Mouse (Mus musculus) intestine, embryonic 15.5 days (tissue): ENCODE measurements at regions not wholly inside any gene's neighbourhood (a gene's known extent, or its start where the extent isn't known, plus 50 kb on each side); places are given as distances from the start of the nearest gene placed in this dataset.
"Not testable (repeated sequence)": the region's sequence is repeated elsewhere in the genome, so short reads cannot be mapped to it uniquely, and the experiment has no call there.

Source experiments
- ATAC-seq: fragments of 200-750 bp; cut with Nextera tagmentation; 2 replicates; pipeline ENCODE4 v1.8.0; 2017; ENCODE audit warnings: moderate TSS enrichment, moderate library complexity
- H3K27ac ChIP-seq: fragments of 300-500 bp; sonication (generic); 2 replicates; pipeline ENCODE4 v1.5.1; 2015; ENCODE audit warnings: mild to moderate bottlenecking, inconsistent platforms
- H3K27me3 ChIP-seq: fragments of 300-500 bp; sonication (generic); replicated peaks from 2 replicates; pipeline ENCODE4 v1.6.1; 2015; ENCODE audit warnings: inconsistent platforms
- H3K36me3 ChIP-seq: fragments of 300-500 bp; sonication (generic); 2 replicates; pipeline ENCODE4 v1.6.1; 2015; ENCODE audit warnings: inconsistent platforms
- H3K4me1 ChIP-seq: fragments of 300-500 bp; sonication (generic); replicated peaks from 2 replicates; pipeline ENCODE4 v1.6.1; 2015; ENCODE audit warnings: inconsistent platforms
- H3K4me2 ChIP-seq: fragments of 300-500 bp; sonication (generic); replicated peaks from 2 replicates; pipeline ENCODE4 v1.6.1; 2015; ENCODE audit warnings: mild to moderate bottlenecking, inconsistent platforms
- H3K4me3 ChIP-seq: fragments of 300-500 bp; sonication (generic); replicated peaks from 2 replicates; pipeline ENCODE4 v1.5.1; 2015; ENCODE audit warnings: inconsistent platforms
- H3K9ac ChIP-seq: fragments of 300-500 bp; sonication (generic); 2 replicates; pipeline ENCODE4 v1.6.1; 2015; ENCODE audit warnings: inconsistent platforms
- H3K9me3 ChIP-seq: fragments of 300-500 bp; sonication (generic); 2 replicates; pipeline ENCODE4 v1.6.1; 2016; ENCODE audit warnings: inconsistent platforms
- WGBS: fragments of 180-500 bp; shearing (Covaris S2); methylation state at CpG from one replicate; pipeline ENCODE4 v1.1.7; 2015; 5-methylcytosine and 5-hydroxymethylcytosine counted together

DNA sequence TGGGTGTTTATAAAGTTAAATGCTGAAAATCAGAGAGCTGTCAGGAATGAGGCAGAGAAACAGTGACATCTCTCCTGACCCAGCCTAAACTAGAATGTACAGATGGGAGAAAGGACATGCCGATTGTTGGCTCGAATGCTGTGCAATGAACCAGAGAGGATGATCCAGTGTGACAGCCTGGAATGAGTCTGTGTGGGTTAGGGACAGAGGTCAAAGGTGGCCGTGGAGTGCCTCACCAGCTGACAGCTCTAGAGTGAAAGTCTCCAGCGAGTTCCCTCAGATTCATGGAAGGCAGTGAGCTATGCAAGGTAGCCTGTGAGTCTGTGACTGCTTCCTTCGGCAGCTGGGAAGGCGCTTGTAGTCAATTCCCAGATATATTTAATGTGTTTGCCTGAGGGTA, 663.9 kb downstream of the Cdh8 start:
- Histone ChIP-seq H3K27ac (no peak overlapping the region), H3K9me3 (no peaks in the 10 kb centered on the region), H3K4me2 (no peak overlapping the region), H3K27me3 (no peaks in the 10 kb centered on the region), H3K36me3 (no peaks in the 10 kb centered on the region), H3K4me3 (no peak overlapping the region), H3K9ac (no peak overlapping the region), H3K4me1 (no peaks in the 10 kb centered on the region)
- WGBS: 40% methylated on average over 6 of the region's 6 CpGs
- ATAC-seq: no peak

DNA sequence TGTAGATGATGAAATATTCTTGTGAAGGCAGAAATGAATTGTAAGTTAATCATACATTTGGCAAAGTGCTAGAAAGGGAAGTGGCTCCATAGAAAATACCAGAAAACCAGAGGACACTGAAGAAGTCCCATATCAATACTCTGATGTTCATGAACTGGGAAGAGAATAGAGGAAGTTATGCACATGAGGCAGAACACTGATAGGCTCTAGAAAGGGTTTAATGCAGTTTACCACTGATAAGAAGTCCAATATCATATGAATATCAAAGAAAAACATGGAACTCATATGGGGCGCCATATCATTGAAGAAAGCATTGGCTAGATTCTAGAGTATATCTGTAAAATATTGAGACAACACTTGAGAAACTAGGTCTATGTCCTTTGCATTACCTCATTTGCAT, 708.5 kb downstream of the Cdh8 start:
- no peak for ATAC-seq
- Histone ChIP-seq H3K9ac (no peak overlapping the region), H3K27me3 (no peaks in the 10 kb centered on the region), H3K4me2 (no peak overlapping the region), H3K4me3 (no peak overlapping the region), H3K9me3 (no peaks in the 10 kb centered on the region), H3K27ac (no peak overlapping the region), H3K4me1 (no peaks in the 10 kb centered on the region), H3K36me3 (no peaks in the 10 kb centered on the region)
- WGBS: 90% methylated on average over 1 of the region's 1 CpGs

DNA sequence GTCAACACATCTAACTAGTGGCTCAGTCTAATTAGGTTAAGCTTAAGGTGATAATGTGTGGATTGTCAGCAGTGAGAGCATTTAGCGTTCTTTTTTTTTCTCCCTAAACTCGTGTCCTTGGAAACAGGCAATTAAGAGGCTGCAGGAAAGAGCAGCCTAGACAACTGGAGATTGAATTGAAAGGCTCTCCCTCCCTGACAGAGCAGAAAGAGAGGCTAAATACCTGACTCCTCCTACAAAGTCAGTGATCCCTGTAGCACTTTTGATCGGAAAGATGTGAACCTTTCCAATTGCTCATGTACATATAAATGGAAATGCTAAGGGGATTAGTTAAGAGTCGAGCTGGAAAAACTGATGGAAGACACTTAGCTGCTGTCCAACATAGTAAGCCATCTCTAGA, 710.1 kb downstream of the Cdh8 start:
- Histone ChIP-seq H3K27ac (no peak overlapping the region), H3K9ac (no peak overlapping the region)

DNA sequence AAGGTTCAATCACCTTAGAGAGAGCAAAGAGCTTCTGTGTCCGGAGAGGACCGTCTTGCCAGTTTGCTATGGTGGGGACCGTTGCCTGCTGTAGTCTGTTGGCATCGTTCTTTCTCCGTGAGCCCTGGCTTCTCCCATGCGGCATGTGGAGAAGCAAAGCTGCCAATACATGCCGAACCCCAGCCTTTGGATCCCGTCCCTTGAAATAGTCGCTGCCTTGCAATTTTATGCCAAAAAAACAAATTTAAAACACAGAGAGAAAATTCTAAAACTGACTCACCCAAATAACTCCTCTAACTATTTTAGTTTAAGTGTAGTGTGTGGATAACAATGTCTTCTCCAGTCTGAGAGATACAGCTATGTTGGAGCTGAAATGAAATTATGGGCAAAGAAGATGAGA, 731.1 kb downstream of the Cdh8 start:
- no peak for ATAC-seq
- Histone ChIP-seq H3K27me3 (no peaks in the 10 kb centered on the region), H3K9me3 (no peaks in the 10 kb centered on the region), H3K36me3 (no peaks in the 10 kb centered on the region), H3K27ac (no peak overlapping the region), H3K4me2 (no peak overlapping the region), H3K4me1 (no peaks in the 10 kb centered on the region), H3K4me3 (no peak overlapping the region), H3K9ac (no peak overlapping the region)
- 93% methylated on average over 9 of the region's 9 CpGs for WGBS

More for the DNA sequence above, 710.1 kb downstream of the Cdh8 start:
- Histone ChIP-seq H3K4me2 (no peak overlapping the region), H3K4me1 (no peaks in the 10 kb centered on the region), H3K27me3 (no peaks in the 10 kb centered on the region), H3K9me3 (no peaks in the 10 kb centered on the region), H3K4me3 (no peak overlapping the region), H3K36me3 (no peaks in the 10 kb centered on the region)
- 70% methylated on average over 4 of the region's 4 CpGs for WGBS
- no peak for ATAC-seq

DNA sequence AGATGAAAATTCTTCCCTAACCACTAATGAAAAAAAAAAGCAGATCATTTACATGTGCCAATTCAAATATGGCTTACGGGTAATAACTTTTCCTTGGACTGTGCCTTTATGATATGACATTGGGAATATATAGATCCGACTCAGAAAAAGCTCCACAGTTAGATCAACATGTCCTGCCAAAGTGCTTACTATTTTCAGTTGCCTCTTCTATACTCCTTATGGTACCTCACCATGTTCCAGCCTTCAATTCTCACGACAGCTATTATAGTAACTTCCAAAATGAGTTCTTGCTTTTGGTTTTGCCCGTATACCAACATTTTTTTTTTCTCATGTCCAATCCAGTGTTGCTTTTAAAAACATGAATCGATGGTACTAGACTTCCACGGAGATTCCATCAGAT, 731.7 kb downstream of the Cdh8 start:
- Histone ChIP-seq H3K4me3 (no peak overlapping the region), H3K4me2 (no peak overlapping the region), H3K27ac (no peak overlapping the region), H3K27me3 (no peaks in the 10 kb centered on the region), H3K4me1 (no peaks in the 10 kb centered on the region), H3K9ac (no peak overlapping the region), H3K36me3 (no peaks in the 10 kb centered on the region), H3K9me3 (no peaks in the 10 kb centered on the region)
- WGBS: 89% methylated on average over 6 of the region's 6 CpGs
- no peak for ATAC-seq

DNA sequence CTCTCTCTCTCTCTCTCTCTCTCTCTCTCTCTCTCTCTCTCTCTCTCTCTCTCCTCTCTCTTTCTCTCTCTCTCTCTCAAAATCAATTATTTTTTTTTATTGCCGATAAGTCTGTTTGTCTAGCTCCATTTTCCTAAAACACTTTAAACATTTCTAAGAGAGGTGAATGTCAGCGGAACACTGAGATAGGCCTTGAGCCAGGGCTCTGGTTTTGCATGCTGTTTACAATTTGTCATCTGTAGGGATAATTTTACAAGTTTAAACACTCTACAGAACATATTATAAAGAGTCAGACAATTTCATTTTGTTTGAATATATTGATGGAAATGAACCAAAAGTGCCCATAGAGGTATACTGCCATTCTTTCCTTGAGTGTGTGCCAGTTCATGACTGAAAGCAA, 736.2 kb downstream of the Cdh8 start:
- no peak overlapping the region for H3K4me2 ChIP-seq
- H3K9ac ChIP-seq: no peak overlapping the region
- H3K27ac ChIP-seq: no peak overlapping the region
- H3K36me3 ChIP-seq: no peaks in the 10 kb centered on the region
- ATAC-seq: no peak
- H3K27me3 ChIP-seq: no peaks in the 10 kb centered on the region
- no peaks in the 10 kb centered on the region for H3K4me1 ChIP-seq
- 61% methylated on average over 2 of the region's 2 CpGs for WGBS
- no peak overlapping the region for H3K4me3 ChIP-seq
- H3K9me3 ChIP-seq: no peaks in the 10 kb centered on the region

DNA sequence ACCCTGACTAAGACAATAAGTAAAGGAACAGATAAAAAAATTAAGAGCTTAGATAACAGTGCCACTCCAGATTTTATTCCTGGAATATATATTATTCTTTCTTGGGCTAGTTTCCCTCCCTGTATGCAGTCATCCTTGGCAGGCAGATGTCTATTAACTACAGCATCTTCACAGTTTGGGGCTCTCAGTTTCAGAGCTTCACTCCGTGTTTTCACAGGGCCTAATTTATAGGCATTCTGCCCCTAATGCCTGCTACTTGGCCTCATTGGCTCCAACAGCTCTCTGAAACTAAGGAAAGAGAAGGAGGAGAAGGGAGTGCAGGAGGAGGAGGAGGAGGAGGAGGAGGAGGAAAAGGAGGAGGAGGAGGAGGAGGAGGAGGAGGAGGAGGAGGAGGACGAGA, 757.0 kb downstream of the Cdh8 start:
- Histone ChIP-seq H3K4me1 (no peaks in the 10 kb centered on the region), H3K27ac (no peak overlapping the region), H3K9ac (no peak overlapping the region), H3K4me3 (no peak overlapping the region), H3K27me3 (no peaks in the 10 kb centered on the region), H3K9me3 (no peaks in the 10 kb centered on the region), H3K36me3 (no peaks in the 10 kb centered on the region), H3K4me2 (no peak overlapping the region)
- 71% methylated on average over 2 of the region's 2 CpGs for WGBS
- no peak for ATAC-seq

DNA sequence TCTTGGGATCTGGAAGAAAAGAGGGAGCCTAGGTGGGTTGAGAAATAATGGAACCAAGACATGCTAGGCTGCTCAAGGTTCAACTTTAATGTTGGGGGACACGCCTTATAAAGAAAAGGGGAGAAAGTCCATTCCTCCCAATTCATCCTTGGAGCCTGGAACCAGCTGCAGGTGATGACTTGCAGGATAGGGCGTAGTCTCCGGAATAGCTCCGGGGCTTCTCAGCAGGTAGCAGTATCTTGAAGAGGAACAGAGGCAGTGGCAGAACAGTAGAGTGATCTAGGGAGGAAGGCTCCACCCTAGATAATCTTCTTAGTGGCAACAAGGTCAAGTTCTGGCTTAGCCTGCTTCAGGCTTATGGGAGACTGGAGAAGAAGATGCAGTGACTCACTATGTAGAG, 764.0 kb downstream of the Cdh8 start:
- H3K4me1 ChIP-seq, H3K4me3 ChIP-seq, H3K4me2 ChIP-seq, H3K9ac ChIP-seq, H3K9me3 ChIP-seq, ATAC-seq, H3K27ac ChIP-seq, H3K36me3 ChIP-seq, H3K27me3 ChIP-seq: not testable (repeated sequence)
- WGBS: 92% methylated on average over 4 of the region's 4 CpGs

DNA sequence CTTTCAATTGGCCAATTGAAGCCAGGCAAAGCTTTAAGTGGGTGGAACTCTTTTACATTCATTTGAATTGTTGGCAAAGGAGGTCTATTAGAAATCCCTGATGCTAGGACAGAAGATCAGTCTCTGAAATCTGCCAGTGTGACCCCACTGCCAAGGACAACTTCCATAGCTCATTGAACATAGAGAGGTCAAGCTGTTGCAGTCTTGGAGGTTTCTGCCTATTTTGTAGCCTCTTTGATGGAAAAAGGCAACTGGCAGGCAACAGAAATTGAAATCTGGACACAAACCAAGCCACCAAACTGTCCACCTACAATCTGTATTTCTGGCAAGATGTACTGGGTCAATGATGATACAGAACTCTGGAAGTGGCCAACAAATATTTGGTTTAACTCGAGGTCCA, 765.3 kb downstream of the Cdh8 start:
- H3K9ac ChIP-seq: no peak overlapping the region
- no peaks in the 10 kb centered on the region for H3K27me3 ChIP-seq
- H3K36me3 ChIP-seq: no peaks in the 10 kb centered on the region
- H3K4me1 ChIP-seq: no peaks in the 10 kb centered on the region
- no peak overlapping the region for H3K4me3 ChIP-seq
- H3K27ac ChIP-seq: no peak overlapping the region
- no peak overlapping the region for H3K4me2 ChIP-seq
- 81% methylated on average over 1 of the region's 1 CpGs for WGBS
- H3K9me3 ChIP-seq: no peaks in the 10 kb centered on the region
- no peak for ATAC-seq

DNA sequence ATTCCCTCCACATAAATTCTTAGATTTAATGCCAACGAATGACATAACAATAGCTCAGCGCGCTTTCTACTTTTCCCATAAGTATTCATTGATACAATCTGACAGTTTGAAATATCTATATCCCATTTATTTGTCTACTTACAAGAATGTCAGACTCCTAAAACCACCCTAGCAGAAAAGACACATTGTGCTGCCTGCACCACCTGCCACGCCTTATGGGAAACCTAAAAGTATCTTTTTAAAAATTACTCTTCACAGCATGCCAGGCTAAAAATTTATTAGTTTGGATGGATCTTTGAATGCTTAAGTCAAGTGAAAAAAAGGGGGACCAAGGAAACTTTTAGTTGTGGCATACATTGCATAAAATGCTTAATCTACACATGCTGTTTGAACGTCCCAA, 788.1 kb downstream of the Cdh8 start:
- Histone ChIP-seq H3K4me1 (no peaks in the 10 kb centered on the region), H3K9me3 (no peaks in the 10 kb centered on the region), H3K27ac (no peak overlapping the region), H3K36me3 (no peaks in the 10 kb centered on the region), H3K9ac (no peak overlapping the region), H3K4me3 (no peak overlapping the region), H3K27me3 (no peaks in the 10 kb centered on the region), H3K4me2 (no peak overlapping the region)
- WGBS: 89% methylated on average over 5 of the region's 5 CpGs
- no peak for ATAC-seq

DNA sequence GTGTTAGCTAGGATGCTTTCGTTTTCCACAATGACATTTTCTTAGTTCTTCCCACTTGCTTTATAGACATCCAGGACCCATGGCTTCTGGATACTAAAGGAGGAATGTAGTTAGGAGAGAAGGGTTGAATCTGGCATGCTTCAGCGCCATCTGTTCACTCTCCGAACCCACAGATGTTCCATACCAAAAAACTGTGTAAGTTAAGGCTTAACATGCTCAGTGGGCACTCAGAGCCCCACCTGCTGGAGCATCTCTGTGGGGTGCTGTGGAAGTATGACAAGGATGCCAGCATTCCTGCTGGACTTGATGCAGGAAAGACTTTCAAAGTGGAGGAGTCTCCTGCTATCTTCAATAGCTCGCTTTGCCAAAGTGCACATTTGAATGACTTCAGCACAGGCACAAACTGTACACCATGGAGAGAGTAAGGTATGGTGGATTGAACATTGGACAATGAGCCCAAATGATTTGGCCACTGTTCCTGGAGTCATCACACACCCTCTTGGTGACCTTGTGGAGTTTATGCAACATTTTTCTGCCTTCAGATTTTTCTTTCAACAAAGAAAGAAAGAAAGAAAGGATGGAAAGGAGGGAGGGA, 802.3 kb downstream of the Cdh8 start:
- no peaks in the 10 kb centered on the region for H3K36me3 ChIP-seq
- H3K9ac ChIP-seq: no peak overlapping the region
- H3K4me1 ChIP-seq: no peaks in the 10 kb centered on the region
- no peak overlapping the region for H3K27ac ChIP-seq
- H3K4me3 ChIP-seq: no peak overlapping the region
- ATAC-seq: no peak
- WGBS: 82% methylated on average over 4 of the region's 4 CpGs
- no peaks in the 10 kb centered on the region for H3K9me3 ChIP-seq
- no peak overlapping the region for H3K4me2 ChIP-seq
- no peaks in the 10 kb centered on the region for H3K27me3 ChIP-seq

DNA sequence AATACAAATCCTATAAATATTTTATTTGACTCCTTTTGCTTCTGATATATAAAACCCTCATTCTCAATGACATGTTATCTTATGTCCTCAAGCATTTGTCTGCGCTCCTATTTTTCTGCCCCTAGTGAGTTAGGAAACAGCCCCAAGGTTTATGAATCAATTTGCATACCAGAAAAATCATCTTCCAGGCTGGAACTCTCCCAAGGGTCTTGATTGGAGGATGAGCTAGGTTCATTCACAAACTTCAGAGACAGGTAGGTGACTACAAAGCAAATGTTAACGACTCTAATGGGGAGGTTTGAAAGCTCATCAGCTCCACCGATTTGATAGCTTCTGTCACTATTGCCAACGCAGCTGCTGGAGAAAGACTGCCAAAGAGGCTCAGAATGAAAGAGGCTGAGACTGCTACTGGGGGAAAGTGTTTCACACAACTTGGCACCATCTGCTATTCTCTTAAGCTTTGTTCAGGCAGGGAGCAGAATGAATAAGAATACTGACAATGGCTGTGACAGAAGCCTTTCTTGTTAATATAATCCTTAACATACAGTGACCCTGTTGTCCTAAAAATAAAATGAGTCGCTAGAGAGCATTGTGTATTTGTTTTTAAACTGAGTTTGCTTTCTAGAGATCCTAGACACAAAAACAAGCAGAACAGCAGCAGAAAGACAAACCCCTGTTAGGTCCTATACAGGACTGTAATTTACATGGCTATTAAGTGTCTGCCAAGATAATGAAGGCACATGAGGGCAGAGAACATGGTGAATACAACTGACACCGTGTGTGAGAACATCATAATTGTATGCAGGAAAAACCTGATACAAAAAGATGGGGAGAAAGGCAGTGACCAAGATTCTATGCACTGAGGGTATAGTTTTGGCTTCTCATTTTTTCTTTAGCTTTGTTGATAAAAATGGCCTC, 843.4 kb downstream of the Cdh8 start:
- Histone ChIP-seq H3K27me3 (no peaks in the 10 kb centered on the region), H3K9me3 (no peaks in the 10 kb centered on the region), H3K9ac (no peak overlapping the region), H3K27ac (no peak overlapping the region), H3K4me2 (no peak overlapping the region), H3K36me3 (no peaks in the 10 kb centered on the region), H3K4me1 (no peaks in the 10 kb centered on the region), H3K4me3 (no peak overlapping the region)
- WGBS: 61% methylated on average over 6 of the region's 6 CpGs
- no peak for ATAC-seq

DNA sequence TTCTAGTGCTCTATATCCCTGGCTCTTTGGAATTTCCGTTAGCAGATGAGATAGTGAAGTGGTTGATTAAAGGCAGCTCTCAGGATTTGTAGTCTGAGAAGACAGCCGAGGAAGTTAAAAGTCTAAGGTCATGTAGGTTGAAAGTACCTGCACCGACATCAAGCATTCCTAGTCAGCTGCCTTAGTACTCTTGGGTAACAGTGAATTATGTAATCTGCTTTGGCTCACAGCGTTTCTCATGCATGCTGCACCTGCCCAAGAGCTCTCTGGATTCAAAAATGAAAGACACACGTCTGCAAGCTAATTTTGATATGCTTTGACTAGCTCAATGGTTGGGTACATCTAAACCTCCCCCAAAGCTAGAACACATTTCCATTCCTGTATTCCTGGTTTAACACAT, 849.6 kb downstream of the Cdh8 start:
- Histone ChIP-seq H3K9ac (no peak overlapping the region), H3K4me1 (no peaks in the 10 kb centered on the region), H3K36me3 (no peaks in the 10 kb centered on the region), H3K9me3 (no peaks in the 10 kb centered on the region), H3K4me2 (no peak overlapping the region), H3K4me3 (no peak overlapping the region), H3K27me3 (no peaks in the 10 kb centered on the region), H3K27ac (no peak overlapping the region)
- WGBS: 68% methylated on average over 5 of the region's 5 CpGs
- no peak for ATAC-seq
